Mouse (Mus musculus) lung, adult 2 months (tissue): ENCODE results near the gene Herc2.

Experiments used
- CTCF ChIP-seq: fragments of 200-500 bp; IDR thresholded peaks from 2 replicates; pipeline ENCODE4 v1.5.1; 2011; ENCODE audit warnings: mild to moderate bottlenecking, low read length, control low read depth; ENCODE audit not compliant: insufficient read depth
- POLR2A ChIP-seq: fragments of 200-500 bp; IDR thresholded peaks from 2 replicates; pipeline ENCODE4 v1.6.1; 2011; ENCODE audit warnings: low read depth, mild to moderate bottlenecking, control low read depth, low read length, borderline replicate concordance; ENCODE audit errors: extremely low read depth

GRCm38 (mm10) chr7:56163316-56163715, 113.3 kb downstream of the Herc2 start:
- TF ChIP-seq CTCF = no peak
- no peak for TF ChIP-seq POLR2A
